Mouse (Mus musculus) layer of hippocampus, postnatal 14 days (tissue): ENCODE results near the gene Agrp. TPM values are rescaled to one million over a fixed set of nuclear protein-coding genes. Genes with fewer than 3 reads are reported as not detected.
A peak's percentile ranks its signal among the peaks of the same experiment; 100 is the strongest.

Experiments
- DNase-seq, 2 experiments: peaks; one replicate each; pipeline ENCODE4 v3.0.0; 2021 to 2022; ENCODE audit warnings: low spot score in 2 of 2, mixed read lengths in 1 of 2
- microRNA-seq, 2 experiments: library from miRNA; unstranded; fragments of <30 nt; microRNA quantifications; one replicate each; pipeline ENCODE4 v1.2.0; 2021
- total RNA-seq, 2 experiments: library from RNA; stranded (reverse); gene quantifications; 2 replicates each; pipeline ENCODE4 v1.2.3; 2021

The Agrp gene
- total RNA-seq, 2 experiments from 2014 or later = not detected

DNA sequence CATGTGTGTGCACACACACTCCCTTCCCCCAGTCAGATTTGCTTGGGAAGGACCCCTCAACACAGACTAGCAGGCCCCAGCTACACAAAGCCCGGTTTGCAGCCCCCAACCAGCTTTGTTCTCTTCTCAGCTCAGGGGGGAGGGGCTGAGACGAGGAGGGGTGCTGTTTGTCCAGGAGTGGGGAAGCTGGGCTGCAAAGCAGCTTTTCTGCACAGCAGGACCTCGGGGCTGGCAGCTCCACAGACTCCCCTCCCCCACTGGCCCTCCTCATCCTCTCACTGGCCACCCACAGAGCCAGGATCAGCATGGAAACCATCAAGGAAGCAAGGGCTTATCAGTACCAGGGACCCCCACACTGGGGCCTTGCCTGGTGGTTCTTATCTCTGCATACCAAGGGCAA, 116.1 kb downstream of the Agrp start:
- DNase-seq = no peak

DNA sequence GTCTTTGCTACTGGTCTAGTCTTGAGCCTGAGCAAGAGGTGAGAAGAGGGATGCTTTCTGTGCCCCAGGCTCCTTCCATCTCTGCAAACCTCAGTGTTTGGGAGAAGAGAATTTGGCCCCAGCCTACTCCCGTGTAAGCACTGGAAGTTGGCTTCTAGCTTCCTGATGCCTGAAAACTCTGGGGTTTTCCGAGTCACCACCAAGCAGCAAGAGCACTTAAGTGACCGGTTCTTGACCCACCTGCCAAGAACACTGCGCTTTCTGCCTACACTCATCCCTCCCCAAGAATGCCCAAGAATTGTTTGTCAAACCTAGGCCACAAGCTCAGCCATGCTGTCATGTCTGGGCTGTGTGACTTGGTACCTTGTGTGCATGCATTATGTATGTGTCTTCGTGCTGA, 116.7 kb downstream of the Agrp start:
- DNase-seq = no peak

DNA sequence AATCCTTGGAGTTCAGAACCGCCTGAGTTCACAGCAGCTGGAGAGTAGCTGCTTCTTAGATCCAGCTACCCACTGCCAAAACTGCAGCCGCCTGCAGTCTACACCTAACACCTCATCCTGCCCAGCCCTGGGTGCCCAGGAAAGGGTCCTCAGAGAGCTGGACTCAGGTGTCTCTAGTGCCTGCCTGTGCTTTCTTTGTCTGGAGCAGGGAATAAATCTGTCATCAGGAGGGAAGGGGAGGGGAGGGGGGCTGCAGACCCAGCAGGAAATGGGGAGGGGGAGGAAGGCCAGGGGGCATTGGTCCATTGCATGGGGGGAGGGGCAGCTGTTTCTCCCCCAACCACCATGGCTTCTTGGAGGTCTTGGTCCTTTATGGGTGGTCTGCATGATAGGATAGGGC, 117.6 kb downstream of the Agrp start:
- no peak for DNase-seq

DNA sequence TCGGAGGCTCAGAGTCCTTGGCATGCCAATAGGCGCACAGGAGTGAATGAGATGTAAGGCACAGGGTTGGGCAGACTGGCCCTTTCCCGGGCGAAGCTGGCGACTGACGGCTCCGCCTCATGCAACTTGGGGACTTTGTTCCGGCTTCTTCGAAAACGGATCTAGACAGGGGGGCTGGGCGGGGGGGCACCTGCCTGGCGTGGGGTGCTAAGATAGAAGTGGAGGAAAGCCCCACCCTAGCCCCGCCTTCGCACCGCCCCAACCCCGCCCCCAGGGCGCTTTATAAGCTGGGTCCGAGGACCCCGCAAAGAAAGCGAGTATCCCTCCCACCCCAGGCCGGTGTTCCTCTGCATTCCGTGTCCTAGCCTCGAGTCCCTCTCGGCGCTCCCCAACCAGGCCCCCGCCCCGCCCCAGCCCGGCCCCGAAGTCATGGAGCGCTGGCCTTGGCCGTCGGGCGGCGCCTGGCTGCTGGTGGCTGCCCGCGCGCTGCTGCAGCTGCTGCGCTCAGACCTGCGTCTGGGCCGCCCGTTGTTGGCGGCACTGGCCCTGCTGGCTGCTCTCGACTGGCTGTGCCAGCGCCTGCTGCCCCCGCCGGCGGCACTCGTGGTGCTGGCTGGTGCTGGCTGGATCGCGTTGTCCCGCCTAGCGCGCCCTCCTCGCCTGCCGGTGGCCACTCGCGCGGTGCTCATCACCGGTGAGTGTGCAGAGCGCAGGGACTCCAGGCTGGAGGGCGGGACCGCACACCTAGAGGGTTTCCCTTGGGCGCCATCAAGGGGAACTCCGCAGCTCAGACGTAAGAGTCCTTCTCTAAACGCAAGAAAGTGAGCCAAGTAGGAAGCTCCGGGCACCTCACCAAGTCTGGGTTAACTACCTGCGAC, 118.5 kb downstream of the Agrp start, which contains the start of gene Hsd11b2:
Gene Hsd11b2 (plus strand): TSS at position 320 of the 878 bp plus-strand sequence.
- peak; percentile 26 to 35 for DNase-seq

DNA sequence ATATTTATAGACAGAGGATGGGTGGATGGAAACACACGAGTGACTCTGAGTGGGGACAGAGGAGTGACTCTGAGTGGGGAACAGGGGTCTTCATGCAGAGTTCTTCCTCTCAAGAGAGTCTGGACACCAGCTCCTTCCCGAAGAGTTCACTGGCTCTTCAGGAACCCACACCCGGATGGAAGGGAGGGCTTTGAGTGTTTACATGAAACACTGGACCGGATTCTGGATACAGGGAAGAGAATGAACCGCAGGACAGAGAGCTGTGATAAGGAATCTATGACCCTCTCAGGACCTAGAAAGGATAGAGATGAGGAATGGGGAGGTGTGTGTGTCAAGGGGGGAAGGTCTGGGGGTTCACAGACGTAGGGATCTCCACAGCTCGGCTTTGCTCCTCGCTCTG, 119.8 kb downstream of the Agrp start:
- DNase-seq = no peak

Small RNA genes within 50 kb of the gene (microRNA-seq; reads per million reads assigned to microRNA genes)
- 1.4 to 2.0 reads per million in 2 experiments for gene Mir1966

Other genes starting within 250 kb of the Agrp start
- gene Kctd19, start 223.9 kb downstream of the Agrp start, total RNA-seq = not detected
- gene Lrrc36, start 223.8 kb downstream of the Agrp start, total RNA-seq = under 1 TPM; 0.60 to 0.78 TPM
- gene Tppp3, start 165.9 kb downstream of the Agrp start, total RNA-seq = 10 to 100 TPM; 29.0 to 30.2 TPM
- 10 to 100 TPM; 20.8 to 22.4 TPM for gene Zdhhc1, start 140.5 kb downstream of the Agrp start, total RNA-seq
- gene Hsd11b2, start 118.6 kb downstream of the Agrp start, total RNA-seq = under 1 TPM; 0.18 to 0.21 TPM
- 100 to 1,000 TPM; 321 to 323 TPM for gene Atp6v0d1, start 71.3 kb downstream of the Agrp start, total RNA-seq
- 10 to 100 TPM; 81.6 to 86.9 TPM for gene Ripor1, start 32.1 kb downstream of the Agrp start, total RNA-seq
- gene Ctcf, start 825 bp downstream of the Agrp start, total RNA-seq = 10 to 100 TPM; 60.4 to 64.1 TPM
- gene Carmil2, start 48.9 kb upstream of the Agrp start, total RNA-seq = 10 to 100 TPM; 64.7 to 68.4 TPM
- 10 to 100 TPM; 42.8 to 43.5 TPM for gene Acd, start 63.7 kb upstream of the Agrp start, total RNA-seq
- gene Pard6a, start 63.8 kb upstream of the Agrp start, total RNA-seq = 10 to 100 TPM; 36.8 to 38.4 TPM
- not detected for gene 4933405L10Rik, start 70.3 kb upstream of the Agrp start, total RNA-seq
- gene Enkd1, start 70.8 kb upstream of the Agrp start, total RNA-seq = 1 to 10 TPM; 8.6 to 9.0 TPM
- gene Gfod2, start 121.3 kb upstream of the Agrp start, total RNA-seq = 10 to 100 TPM; 21.5 to 26.7 TPM
- 10 to 100 TPM; 25.5 to 26.0 TPM for gene Ranbp10, start 190.0 kb upstream of the Agrp start, total RNA-seq
- gene Tsnaxip1, start 190.3 kb upstream of the Agrp start, total RNA-seq = under 1 TPM; 0.24 to 0.85 TPM
- 10 to 100 TPM; 18.8 to 19.5 TPM for gene Cenpt, start 215.9 kb upstream of the Agrp start, total RNA-seq
- 10 to 100 TPM; 34.5 to 36.1 TPM for gene Thap11, start 217.7 kb upstream of the Agrp start, total RNA-seq
- gene Nutf2, start 223.2 kb upstream of the Agrp start, total RNA-seq = 10 to 100 TPM; 36.5 to 45.5 TPM
- 10 to 100 TPM; 57.2 to 66.0 TPM for gene Edc4, start 243.5 kb upstream of the Agrp start, total RNA-seq